Mouse (Mus musculus): ENCODE results near the gene Ctse. TPM values are rescaled to one million over a fixed set of nuclear protein-coding genes. Genes with fewer than 3 reads are reported as not detected.

Gene Ctse
- polyA plus RNA-seq, 1 experiment = 0.10 TPM

DNA sequence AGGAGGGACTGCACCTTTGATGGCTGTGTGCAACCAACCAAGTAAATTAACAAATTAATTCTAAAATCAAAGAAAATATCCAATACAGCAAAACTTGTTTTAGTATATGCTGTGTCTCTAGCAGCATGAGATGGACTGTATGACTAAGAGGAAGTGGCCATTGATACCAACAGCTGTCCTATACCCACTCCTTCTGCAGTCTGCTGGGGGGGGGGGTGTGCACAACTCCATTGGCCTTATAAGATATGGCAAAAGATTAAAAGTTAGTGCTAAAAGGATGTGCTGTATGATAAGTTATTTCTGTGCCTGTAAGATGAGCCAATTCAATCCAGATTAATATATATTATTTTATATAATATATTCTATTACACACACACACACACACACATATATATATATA, 3.6 kb upstream of the Ctse start:
- Histone ChIP-seq H3K4me3 (replicated peaks; ENCODE audit: insufficient read depth, low read depth, low read length) (no peak overlapping the region), H3K27me3 (ENCODE audit: control insufficient read depth, insufficient read depth, low read length) (no peaks in the 10 kb centered on the region), H3K27ac (ENCODE audit: insufficient read depth, low read length) (no peak overlapping the region), H3K4me1 (ENCODE audit: control insufficient read depth, insufficient read depth, low read length) (no peaks in the 10 kb centered on the region)
- no peak for DNase-seq
- TF ChIP-seq CTCF (IDR thresholded peaks at IDR 0.05; ENCODE audit: borderline replicate concordance, insufficient read depth, low read depth, low read length) = no peak
- no peak for TF ChIP-seq POLR2A (IDR thresholded peaks at IDR 0.05; ENCODE audit: borderline replicate concordance, insufficient read depth, low read length)

GRCm38 (mm10) chr1:131638541-131639421, 675 bp downstream of the Ctse start:
- H3K4me3 ChIP-seq (replicated peaks; ENCODE audit: insufficient read depth, low read depth, low read length) = no peak overlapping the region
- 86% methylated on average over 9 of the region's 9 CpGs for WGBS
- TF ChIP-seq POLR2A (IDR thresholded peaks at IDR 0.05; ENCODE audit: borderline replicate concordance, insufficient read depth, low read length) (no peak), CTCF (IDR thresholded peaks at IDR 0.05; ENCODE audit: borderline replicate concordance, insufficient read depth, low read depth, low read length) (no peak)
- H3K4me1 ChIP-seq (ENCODE audit: control insufficient read depth, insufficient read depth, low read length) = no peaks in the 10 kb centered on the region
- H3K27me3 ChIP-seq (ENCODE audit: control insufficient read depth, insufficient read depth, low read length) = no peaks in the 10 kb centered on the region
- no peak overlapping the region for H3K27ac ChIP-seq (ENCODE audit: insufficient read depth, low read length)
- DNase-seq = no peak

DNA sequence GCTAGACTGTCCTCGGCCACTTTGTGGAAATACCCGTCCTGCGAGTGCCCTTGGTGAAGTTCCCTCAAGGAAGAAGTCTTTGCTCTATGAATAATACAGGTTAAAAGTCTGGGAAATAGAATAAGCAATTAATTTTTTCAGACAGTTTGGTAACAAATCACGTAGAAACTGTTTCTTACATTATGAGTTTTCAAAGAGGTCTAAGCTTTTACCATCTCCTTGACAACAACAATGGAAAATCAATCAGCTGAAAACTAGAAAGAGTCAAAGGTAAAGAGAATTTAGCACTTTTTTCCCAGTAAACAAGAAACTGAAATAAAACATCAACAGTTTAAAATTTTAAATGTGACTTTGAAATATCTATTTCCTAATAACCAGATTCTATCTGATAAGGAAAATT, 2.0 kb downstream of the Ctse start:
- H3K4me1 ChIP-seq (ENCODE audit: control insufficient read depth, insufficient read depth, low read length) = no peaks in the 10 kb centered on the region
- no peak overlapping the region for H3K27ac ChIP-seq (ENCODE audit: insufficient read depth, low read length)
- H3K4me3 ChIP-seq (replicated peaks; ENCODE audit: insufficient read depth, low read depth, low read length) = no peak overlapping the region
- TF ChIP-seq POLR2A (IDR thresholded peaks at IDR 0.05; ENCODE audit: borderline replicate concordance, insufficient read depth, low read length) (no peak), CTCF (IDR thresholded peaks at IDR 0.05; ENCODE audit: borderline replicate concordance, insufficient read depth, low read depth, low read length) (no peak)
- 86% methylated on average over 4 of the region's 4 CpGs for WGBS
- DNase-seq = no peak
- no peaks in the 10 kb centered on the region for H3K27me3 ChIP-seq (ENCODE audit: control insufficient read depth, insufficient read depth, low read length)

- WGBS = 93% methylated on average over 13 of the region's 13 CpGs
- Histone ChIP-seq H3K4me3 (replicated peaks; ENCODE audit: insufficient read depth, low read depth, low read length) (no peak overlapping the region), H3K4me1 (ENCODE audit: control insufficient read depth, insufficient read depth, low read length) (no peaks in the 10 kb centered on the region), H3K27me3 (ENCODE audit: control insufficient read depth, insufficient read depth, low read length) (no peaks in the 10 kb centered on the region), H3K27ac (ENCODE audit: insufficient read depth, low read length) (no peak overlapping the region)
- TF ChIP-seq POLR2A (IDR thresholded peaks at IDR 0.05; ENCODE audit: borderline replicate concordance, insufficient read depth, low read length) (no peak), CTCF (IDR thresholded peaks at IDR 0.05; ENCODE audit: borderline replicate concordance, insufficient read depth, low read depth, low read length) (no peak)
- no peak for DNase-seq
Measured at GRCm38 (mm10) chr1:131641565-131641964, 3.5 kb downstream of the Ctse start.

- no peaks in the 10 kb centered on the region for H3K4me1 ChIP-seq (ENCODE audit: control insufficient read depth, insufficient read depth, low read length)
- no peak overlapping the region for H3K27ac ChIP-seq (ENCODE audit: insufficient read depth, low read length)
- no peak for TF ChIP-seq CTCF (IDR thresholded peaks at IDR 0.05; ENCODE audit: borderline replicate concordance, insufficient read depth, low read depth, low read length)
- no peak for TF ChIP-seq POLR2A (IDR thresholded peaks at IDR 0.05; ENCODE audit: borderline replicate concordance, insufficient read depth, low read length)
- no peaks in the 10 kb centered on the region for H3K27me3 ChIP-seq (ENCODE audit: control insufficient read depth, insufficient read depth, low read length)
- 86% methylated on average over 2 of the region's 2 CpGs for WGBS
- H3K4me3 ChIP-seq (replicated peaks; ENCODE audit: insufficient read depth, low read depth, low read length) = no peak overlapping the region
- no peak for DNase-seq
Measured at GRCm38 (mm10) chr1:131642251-131642650, 4.1 kb downstream of the Ctse start.

DNA sequence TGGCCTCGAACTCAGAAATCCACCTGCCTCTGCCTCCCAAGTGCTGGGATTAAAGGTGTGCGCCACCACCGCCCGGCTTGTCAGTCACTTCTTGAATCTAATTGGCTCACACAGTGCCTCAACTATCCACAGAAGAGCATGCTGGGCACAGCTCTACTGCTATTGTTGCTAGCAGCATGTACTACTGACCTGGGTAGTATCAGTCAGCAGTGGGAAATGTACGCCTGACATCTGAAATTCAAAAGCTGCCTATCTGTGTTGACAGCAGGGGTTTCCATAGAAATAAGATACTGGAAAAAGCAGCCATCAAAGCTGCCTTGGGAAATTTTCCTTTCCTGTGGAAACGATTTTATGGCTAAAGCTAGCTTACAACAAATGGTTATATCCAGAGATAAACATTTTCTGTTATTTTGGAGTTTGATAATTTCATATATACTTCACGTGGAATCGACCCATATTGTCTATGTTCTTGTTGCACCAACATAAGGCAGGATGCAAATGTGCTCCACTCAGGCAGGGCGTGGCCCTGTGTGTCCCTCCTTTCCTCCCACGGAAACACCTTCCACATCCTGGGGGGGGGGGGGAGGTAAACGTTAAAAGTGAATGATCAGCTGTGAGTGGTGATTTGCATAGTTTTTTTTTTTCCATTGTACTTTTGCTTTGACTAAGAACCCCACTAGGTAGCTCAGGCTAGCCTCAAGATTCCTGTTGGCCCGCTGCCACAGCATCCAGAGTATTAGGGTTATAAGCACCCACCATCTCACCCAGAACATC, 14.8 kb downstream of the Ctse start:
- no peak for DNase-seq
- TF ChIP-seq CTCF (IDR thresholded peaks at IDR 0.05; ENCODE audit: borderline replicate concordance, insufficient read depth, low read depth, low read length) (no peak), POLR2A (IDR thresholded peaks at IDR 0.05; ENCODE audit: borderline replicate concordance, insufficient read depth, low read length) (no peak)
- WGBS = 60% methylated on average over 12 of the region's 12 CpGs

GRCm38 (mm10) chr1:131655601-131656000, 17.5 kb downstream of the Ctse start:
- 83% methylated on average over 6 of the region's 6 CpGs for WGBS
- no peaks in the 10 kb centered on the region for H3K27me3 ChIP-seq (ENCODE audit: control insufficient read depth, insufficient read depth, low read length)
- no peaks in the 10 kb centered on the region for H3K4me1 ChIP-seq (ENCODE audit: control insufficient read depth, insufficient read depth, low read length)
- no peak for TF ChIP-seq POLR2A (IDR thresholded peaks at IDR 0.05; ENCODE audit: borderline replicate concordance, insufficient read depth, low read length)
- no peak for TF ChIP-seq CTCF (IDR thresholded peaks at IDR 0.05; ENCODE audit: borderline replicate concordance, insufficient read depth, low read depth, low read length)
- DNase-seq = no peak
- H3K4me3 ChIP-seq (replicated peaks; ENCODE audit: insufficient read depth, low read depth, low read length) = no peak overlapping the region
- no peak overlapping the region for H3K27ac ChIP-seq (ENCODE audit: insufficient read depth, low read length)

More for the DNA sequence above, 14.8 kb downstream of the Ctse start:
- no peak overlapping the region for H3K4me3 ChIP-seq (replicated peaks; ENCODE audit: insufficient read depth, low read depth, low read length)
- H3K27me3 ChIP-seq (ENCODE audit: control insufficient read depth, insufficient read depth, low read length) = no peaks in the 10 kb centered on the region
- no peaks in the 10 kb centered on the region for H3K4me1 ChIP-seq (ENCODE audit: control insufficient read depth, insufficient read depth, low read length)
- H3K27ac ChIP-seq (ENCODE audit: insufficient read depth, low read length) = no peak overlapping the region
